Mouse (Mus musculus): Measurements from ENCODE around the gene Gm4869. TPM values are rescaled to one million over a fixed set of nuclear protein-coding genes. Genes with fewer than 3 reads are reported as not detected.
A peak's percentile ranks its signal among the peaks of the same experiment; 100 is the strongest.
"Not testable (repeated sequence)": the region's sequence is repeated elsewhere in the genome, so short reads cannot be mapped to it uniquely, and the experiment has no call there.

The Gm4869 gene
- polyA plus RNA-seq, 3 experiments from 2014 or later, result not detected

DNA sequence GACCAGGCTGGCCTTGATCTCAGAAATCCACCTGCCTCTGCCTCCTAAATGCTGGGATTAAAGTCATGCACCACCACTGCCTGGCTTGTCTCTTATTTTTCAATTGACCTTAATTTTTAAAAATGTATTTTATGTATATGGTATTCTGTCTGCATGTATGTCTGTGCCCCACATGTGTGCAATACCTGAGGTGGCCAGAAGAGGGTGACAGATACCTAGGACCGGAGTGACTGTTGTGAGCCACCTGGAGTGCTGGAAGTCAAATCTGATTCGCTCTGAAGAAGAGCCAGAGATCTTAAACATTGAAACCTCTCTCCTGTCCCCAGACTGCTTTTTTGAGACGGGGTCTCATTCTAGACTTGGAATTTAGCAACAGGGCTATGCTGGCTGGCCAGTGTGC, 26.9 kb downstream of the Gm4869 start:
- no peak for ATAC-seq

DNA sequence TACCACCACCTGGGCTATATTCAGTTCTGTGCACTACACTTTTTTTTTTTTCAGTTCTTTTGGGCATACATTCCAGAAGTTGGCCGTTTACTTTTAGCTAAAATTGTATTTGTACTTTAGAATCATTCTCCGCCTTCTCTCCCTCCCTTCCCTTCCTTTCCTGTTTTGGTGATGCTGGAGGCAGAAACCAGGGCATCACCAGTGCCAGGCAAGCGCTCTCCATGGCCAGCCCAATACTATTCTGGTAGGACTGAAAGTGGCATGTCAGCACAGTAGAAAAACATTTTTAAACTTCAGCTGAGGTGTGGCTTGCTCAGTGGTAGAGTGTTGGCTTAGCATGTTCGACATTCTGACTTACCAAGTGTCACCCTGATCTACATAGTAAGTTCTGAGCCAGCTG, 36.0 kb downstream of the Gm4869 start:
- no peak for ATAC-seq

DNA sequence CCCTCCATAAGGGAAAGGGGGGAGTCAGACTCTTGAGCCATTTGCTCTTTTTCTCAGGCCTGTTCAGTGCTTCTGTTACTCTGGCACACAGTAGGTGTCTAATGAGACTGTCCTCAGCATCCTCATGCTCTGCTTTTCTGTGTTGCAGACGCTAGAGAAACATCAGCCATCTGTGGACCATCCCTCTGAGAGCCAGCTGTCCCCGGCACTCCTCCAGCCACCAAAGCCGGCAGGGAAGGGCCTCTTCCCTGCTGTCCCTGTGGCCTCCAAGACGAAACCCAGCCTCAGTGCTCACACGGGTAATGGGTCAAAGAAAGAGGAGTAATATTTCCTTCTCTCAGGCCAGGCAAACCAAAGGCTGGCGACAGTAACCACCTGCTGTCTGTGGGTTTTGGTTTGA, 45.7 kb downstream of the Gm4869 start:
- no peak for ATAC-seq

DNA sequence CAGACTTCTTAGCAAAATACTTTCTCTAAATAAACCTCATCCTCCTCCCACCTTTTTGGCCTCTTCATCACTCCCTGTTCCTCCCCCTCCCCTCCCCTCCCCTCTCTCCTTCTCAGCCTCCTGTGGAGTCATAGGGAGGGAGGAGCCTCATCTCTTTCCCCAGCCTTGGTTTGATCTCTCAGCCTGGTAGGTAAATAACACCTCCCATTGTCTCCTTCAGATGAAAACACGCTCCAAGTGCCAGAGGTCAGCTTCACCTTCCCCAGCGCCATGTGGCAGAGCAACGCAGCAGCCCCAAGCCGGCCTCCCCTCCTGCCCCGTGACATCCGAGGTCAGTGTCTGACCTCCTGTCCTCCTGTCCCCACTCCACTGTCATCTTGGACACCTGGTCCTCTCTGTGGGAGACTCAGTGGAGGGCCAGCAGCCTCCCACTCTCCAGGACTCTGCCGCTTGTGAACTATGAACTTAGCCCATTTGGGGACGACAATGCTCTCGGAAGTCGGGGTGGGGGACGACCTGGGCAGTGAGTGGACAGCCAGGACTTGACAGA, 47.3 kb downstream of the Gm4869 start:
- no peak for ATAC-seq

DNA sequence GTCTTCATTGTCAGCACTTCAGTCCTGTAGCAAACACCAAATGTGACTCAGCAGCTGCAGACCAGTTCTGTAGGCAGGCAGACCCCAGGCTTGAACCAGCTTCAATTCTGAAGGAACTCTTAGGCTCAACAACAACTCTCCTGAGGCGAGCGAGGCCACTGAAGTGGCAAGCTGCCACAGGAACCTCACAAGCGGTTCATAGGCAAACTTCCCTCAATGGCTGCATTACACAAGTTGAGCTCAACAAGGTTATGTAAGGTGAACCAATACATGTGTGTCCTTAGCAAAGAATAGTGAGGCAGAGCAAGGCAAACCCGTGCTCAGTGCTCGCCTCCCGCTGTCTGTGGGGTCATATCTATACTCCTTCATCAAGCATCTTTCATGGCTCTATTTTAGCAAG, 52.7 kb downstream of the Gm4869 start:
- ATAC-seq, result no peak

DNA sequence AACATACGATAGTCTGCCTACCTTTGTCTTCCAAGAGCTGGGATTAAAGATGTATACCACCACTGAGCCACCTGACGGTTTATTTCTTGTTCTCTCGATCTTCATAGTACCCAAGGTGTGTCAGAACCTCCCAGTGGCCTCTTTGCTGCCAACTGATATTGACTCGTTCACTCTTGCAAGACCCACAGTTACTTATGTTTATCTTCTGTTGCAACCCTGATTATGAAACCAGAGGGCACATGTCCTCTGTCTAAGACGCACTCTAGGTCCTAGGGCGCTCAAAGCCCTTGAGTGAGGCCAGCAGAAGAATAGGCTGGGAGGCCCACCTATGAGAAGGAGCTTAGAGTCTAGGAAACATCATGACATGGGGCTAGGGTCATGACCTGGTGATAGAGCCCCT, 55.3 kb downstream of the Gm4869 start:
- ATAC-seq, result no peak

DNA sequence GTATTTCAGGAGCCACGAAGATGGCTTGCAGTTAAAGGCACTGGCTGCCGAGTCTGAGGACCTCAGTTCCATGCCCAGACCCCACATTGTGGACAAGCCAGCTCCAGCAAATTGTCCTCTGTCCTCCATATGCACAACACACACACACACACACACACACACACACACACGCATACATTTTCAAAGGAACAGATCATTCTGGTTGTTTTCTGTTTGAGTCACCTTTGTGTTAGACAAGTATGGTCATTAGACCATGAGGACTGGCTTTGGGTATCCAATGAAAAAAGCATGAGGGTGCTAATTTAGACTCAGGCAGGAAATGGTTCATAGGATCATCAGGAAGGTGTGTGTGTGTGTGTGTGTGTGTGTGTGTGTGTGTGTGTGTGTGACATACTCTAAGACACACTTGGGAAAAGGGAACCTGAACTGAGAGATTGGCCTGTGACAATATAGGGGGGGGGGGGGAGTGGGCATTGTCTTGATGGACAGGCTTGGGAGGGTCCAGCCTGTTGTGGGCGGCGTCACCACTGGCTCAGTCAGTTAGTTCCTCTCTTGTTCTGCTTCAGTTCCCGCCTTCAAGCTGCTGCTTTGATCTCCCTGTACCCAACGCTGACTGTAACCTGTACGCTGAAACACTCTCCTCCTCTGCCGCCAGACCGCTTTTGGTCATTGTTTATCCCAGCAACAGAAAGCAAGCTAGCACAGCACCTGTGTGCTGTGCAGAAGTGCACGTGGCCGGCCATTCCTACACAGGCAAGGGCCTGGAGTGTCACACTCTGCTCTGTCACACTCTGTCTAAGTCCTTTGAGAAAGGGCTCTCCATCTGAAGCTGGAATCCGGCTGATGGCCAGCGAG, 56.8 kb downstream of the Gm4869 start:
- ATAC-seq, result no peak

DNA sequence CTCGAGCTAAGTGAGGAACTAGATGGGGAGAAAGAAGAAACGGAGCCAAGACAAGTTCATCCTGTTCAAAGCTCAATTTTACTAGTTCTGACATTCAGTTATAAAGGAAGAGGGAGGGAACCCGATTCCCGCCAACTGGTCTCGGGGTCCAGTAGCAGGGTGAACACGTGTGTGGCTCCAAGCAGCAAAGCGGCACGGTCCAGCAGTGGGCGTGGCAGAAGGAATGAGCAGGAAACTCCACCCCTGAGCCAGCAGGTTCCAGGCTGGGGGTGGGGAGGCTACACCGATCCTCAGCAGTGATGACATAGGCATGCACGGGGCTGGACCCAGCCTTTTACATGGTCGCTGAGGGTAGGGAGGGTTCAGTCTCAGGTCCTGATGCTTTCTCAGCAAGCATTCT, 57.5 kb downstream of the Gm4869 start:
- not testable (repeated sequence) for ATAC-seq

DNA sequence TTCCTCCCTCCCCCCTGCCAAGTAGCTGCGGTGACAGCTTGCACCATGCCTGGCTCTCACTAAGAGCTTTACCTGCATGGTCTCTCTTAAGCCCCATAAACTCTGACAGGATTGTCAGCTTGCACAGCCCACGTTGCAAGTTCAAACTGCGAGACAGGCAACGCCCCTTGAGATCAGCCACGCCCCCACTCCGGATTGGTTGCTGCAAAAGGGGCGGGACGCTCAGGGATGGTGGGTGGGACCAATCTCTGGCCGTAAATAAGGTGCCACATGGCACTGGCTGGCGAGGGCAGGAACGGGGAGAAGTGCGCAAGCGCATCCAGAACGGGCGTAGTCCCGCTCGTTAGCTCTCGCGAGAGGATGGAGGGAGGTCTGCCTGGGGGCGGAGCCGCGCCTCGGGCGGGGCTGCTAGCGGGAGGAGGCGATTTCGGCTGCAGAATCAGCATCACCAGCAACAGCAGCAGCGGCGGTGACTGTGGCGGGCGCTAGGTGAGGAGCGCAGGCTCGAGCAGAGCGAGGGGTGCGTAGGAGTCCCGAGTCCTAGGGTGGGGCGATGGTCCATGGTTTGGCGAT, 59.8 kb downstream of the Gm4869 start, which contains the start of gene Chst12:
Gene Chst12 (plus strand): TSS at position 343 of the 573 bp plus-strand sequence.
- ATAC-seq, result peak; percentile 95

DNA sequence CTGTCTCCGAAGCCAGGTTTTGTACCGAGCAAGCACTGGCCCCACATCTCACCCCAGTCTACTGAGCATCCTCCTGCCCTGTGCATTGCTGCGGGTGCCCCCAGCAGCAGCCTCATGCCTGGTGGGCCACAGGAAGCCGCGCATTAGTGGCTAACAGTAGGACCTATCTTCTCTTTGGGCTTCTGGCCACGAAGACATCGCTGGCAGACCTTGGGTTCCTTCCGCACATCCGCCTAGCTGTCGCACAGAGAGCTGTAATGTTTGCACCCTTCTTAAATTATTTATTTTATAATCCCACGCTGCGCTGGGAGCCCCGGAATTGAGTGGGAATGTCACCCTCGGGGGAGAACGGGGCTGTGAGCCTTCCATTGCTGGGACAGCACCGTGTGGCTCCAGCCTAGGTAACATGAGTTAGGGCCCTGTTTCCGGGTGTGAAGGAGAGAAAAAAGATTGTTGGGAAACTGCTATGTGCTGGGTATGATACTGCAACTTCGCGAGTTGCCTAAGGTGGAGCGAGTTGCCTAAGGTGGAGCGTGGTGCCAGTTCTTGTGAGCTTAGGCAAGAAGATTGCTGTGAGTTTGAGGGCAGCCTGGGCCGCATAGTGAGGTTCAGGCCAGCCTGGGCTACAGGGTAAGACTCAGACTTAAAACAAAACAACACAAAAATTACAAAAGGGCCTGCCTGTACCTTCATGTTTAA, 60.8 kb downstream of the Gm4869 start:
- ATAC-seq, result no peak

DNA sequence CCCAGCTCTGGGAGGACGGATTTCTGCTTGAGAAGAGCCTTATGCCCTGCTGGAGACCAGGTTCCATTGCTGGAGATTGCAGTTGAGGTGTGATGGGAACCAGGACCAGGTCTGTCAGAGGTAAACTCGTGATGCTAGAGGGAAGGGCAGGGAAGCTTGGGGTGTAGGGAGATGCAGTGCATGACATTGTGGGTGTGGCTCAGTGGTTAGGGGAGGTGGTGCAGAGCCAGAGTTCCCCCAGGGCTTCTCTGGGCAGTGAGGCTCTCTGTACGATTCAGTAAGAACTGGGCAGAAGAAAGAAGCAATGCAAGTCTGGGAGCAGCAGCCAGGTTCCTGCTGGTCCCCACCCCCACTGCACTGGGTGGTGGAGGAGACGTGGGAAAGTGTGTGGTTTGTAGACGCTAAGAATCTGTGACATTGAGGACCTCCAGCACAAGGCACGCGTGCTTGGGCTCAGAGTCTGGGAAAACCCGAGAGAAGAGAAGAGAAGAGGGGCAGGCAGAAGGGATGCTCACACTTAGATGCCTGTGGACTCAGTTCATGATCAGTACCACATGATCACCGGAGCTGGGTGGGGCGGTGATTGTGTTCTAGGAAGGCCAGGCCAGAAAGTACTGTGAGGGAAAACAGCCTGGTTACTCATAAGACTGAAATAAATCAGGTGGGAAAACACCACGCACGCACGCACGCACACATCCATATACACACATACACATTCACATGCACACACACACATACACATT, 62.2 kb downstream of the Gm4869 start:
- ATAC-seq, result no peak

DNA sequence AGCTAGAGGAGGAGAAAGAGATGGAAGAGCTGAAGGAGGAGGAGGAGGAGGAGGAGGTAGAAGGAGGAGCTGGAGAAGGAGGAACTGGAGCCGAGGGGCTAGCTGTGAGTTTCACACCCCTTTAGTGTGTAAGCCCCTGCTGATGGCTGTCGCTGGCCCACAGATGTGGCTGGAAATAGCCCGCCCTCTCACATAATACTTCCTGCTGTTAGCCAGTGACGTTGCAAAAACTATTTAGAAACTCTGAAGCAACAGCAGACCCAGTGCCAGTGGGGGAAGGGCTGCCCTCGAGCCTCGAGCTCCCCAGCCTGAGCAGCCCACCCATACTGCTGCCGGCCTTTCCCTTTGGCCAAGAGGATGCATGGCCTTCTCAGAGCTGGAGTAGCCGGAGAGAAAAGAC, 63.2 kb downstream of the Gm4869 start:
- ATAC-seq, result no peak

DNA sequence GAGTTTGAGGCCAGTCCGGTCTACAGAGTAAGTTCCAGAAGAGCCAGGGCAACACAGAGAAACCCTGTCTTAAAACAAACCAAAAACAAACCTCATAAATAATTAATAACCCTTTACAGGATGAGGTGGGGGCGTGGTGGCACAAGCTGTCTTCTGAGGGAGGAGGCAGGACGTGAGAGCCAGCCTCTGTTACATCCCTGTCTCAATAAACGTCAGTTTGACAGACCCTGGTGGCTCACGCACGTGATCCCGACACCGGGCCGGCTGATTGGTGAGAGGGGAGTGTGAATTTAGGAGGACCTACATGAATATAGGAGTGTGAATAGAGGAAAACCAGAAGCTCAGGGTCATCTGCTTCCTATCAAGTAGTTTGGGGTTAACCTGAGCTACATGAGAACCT, 63.8 kb downstream of the Gm4869 start:
- no peak for ATAC-seq

DNA sequence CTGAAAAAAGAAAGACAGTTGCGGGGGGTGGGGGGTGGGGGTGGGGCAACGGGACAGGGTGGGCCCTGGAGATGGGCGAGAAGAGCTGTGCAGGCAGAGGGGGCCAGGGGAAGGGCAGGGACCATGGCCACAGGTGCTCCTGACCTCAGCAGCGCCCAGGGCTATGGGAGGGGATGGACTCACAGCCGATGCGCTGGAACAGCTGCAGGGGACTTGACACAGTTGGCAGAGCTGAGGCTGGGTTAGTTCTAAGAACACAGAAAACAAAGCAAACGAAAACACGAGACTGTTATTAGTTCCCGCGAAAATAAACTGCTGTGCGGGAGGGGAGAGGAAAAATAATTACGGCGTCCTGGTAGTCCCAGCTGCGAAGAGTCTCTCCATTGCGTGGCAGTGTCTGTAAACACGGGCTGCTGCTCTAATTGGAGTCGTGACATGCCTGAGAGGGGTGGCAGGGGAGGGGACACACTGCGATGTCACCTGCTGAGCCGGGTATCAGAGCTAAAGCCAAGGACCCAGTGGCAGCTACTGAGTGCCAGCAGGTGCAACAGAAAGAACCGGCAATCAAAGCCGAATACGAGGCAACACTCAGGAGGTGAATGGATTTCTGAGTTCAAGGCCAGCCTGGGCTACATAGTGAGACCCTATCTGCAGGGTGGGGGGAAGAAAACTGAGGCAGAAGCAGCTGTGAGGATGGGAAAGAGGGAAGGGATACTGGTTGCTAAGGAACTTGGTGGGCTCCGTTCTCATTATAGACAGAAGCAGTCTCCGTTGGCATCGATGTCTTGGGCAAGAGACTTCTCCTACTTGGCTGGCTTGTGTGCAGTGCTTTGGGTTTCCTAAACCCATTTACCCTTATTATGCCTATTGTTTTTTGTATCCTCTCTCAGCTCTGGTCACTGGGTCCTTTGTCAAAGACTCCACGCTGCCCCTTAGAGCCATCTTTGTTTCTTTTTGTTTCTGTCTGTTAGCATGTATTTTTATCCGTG, 64.9 kb downstream of the Gm4869 start:
- no peak for ATAC-seq

DNA sequence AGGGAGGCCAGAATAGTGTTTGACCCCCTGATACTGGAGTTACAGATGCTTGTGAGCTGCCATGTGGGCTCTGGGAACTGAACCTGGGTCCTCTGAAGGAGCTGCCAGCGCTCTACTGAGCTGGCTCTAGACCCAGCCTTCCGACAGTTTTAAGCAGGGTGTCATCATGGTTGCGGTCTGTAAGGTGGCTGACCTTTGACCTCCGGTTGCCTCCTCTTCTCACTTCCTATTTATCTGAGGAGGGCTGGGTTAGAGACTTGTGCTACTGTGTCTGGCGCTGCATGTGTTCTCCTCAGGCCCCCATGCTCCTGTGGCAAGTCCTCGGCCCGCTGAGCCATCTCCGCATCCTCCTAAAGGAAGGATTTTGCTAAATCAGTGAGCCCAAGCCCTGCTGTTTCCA, 68.5 kb downstream of the Gm4869 start:
- no peak for ATAC-seq

DNA sequence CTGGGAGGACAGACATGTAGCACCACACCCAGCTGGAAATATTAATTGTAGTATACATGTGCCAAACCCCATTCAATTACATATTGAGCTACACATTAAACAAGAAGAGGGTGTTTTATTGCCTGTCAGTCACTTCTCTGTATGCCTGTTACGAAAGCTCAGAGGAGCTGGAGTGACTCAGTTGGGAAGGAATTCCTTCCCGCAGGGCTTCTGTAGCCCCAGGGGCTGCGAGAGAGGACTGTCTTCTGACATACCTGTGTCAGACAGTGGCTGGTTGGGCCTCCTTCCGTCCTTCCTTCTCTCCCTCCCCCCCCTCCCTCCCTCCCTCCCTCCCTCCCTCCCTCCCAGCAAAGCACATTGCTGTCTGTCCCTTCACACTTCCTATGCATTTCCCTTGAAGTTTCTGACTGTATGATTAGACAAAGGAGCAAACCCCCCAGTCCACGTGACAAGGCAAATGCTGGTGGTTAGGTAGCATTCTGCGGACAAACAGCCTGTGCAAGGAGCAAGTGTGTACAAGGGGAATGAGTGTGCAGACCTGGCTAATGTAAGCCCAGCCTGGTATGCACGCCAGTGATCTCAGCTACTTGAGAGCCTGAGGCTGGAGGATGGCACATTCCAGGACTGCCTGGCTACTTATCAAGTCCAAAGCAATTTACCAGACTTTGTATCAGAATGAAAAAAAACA, 69.5 kb downstream of the Gm4869 start:
- no peak for ATAC-seq

DNA sequence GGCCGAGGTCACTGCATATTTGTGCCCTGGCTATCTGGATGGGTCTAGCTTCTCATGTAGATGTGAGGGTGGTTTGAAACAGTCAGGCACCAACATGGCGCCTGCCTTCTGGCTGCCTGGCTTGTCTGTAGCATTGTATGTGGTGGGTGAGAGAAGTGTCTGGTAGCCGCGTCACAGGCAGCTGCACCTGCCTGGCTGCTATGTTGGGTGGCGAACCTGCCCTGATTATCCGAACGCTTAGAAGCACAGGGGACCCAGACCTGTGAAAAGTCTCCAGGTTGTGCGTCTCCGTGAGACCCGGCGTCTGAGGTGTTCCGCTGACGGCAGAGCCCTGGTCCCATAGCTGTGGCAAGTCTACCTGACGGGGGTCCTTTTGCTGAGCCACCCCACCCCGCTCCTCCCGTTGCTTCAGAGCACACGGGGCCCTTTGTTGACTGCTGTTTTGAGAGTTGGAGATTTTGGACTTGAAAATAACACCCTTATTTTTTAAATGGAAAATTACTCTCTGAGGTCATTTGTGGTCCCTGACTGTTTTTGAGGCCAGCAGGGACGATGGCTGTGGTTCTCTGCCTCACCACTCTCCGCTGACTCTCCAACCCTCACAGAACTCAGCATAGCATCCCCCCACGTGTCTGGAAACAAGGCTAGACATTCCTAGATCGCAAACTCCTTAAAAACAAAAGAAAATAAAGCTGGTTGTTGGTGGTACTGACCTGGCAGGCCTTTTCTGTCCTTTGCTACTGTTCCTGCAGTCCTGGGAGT, 71.9 kb downstream of the Gm4869 start:
- peak; percentile 35 for ATAC-seq

DNA sequence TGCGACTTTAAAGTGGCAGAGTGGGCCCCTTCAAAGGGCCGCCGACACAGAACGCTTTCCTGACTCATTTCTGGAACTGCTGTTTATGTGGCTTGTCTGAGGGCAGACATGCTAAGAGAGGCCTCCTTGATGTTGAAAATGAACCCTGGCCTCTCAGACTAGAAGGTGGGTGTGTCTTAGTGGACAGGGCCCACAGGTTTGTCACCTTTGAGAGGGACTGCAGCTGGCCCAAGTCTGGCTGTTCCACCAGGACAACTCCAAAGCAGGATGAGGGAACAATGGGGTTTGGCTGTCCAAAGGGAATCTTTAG, 72.4 kb downstream of the Gm4869 start:
- ATAC-seq, result peak; percentile 46

DNA sequence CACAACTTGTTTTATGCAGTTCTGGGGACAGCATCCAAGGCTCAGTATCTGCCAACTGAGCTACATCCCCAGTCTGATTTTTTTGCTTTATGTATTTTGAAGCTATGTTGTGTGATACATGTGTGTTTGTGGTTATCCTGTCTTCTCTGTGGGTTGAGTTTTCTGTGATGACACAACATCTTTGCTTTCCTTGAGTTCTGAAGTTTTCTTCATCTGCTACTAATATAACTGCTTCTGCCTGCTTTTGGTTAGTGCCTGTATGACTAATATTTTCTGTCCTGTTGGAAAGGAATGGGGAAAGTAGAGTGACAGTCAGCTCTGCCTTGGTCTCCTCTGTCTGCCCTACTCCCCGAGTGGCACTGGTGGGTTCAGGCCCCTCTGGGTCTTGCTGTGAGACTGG, 75.8 kb downstream of the Gm4869 start:
- no peak for ATAC-seq

DNA sequence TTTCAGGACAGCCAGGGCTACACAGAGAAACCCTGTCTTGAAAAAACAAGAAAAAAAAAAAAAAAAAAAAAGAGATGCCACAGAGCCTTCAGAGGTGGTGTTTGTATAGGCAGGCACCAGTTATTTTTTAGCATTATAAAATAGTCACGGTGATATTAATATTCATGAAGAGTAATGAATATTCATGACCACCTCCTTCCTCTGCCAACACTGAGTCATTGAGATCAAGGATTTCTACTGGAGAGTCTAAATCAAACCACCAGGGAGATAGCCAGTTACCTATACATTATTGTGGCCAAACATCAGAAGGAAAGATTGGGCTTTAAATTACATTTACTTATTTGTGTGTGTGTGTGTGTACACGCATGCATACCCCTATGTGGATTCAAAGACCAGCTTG, 81.3 kb downstream of the Gm4869 start:
- no peak for ATAC-seq

Data from inflammation-experienced regulatory T-cells, adult 6 months (primary cell).